Comparison of ENCODE assay signal across 13 mouse cellular contexts in genomic region chr11:118049641-118050040, GRCm38 (mm10).
DNase-seq lines count a peak whose midpoint lies in the region; ATAC-seq and TF ChIP-seq lines count a peak whose summit lies in the region.
"Had no signal": no experiment of that assay in that cellular context is flagged by ENCODE, and none has a peak within 500 bp of the region (broad histone marks: within the 10 kb centered on the region; RNA-seq: fewer than 3 reads in every experiment).

No protein-coding gene starts in this region.

- 33% methylated on average over 8 of the region's 8 CpGs for WGBS in liver, embryonic 12.5 days (ENCODE audit: insufficient replicate concordance)
- 26% methylated on average over 8 of the region's 8 CpGs for WGBS in embryonic facial prominence, embryonic 11.5 days

- no peak overlapping the region for H3K9ac ChIP-seq in liver, embryonic 12.5 days
- H3K9ac ChIP-seq in embryonic facial prominence, embryonic 11.5 days (replicated peaks; ENCODE audit: low read length), result no peak overlapping the region
- H3K9ac ChIP-seq: forebrain, embryonic 13.5 days; heart, embryonic 15.5 days; neural tube, embryonic 12.5 days had no signal

- ATAC-seq in liver, embryonic 12.5 days, result no peak
- no peak for ATAC-seq in embryonic facial prominence, embryonic 11.5 days (replicated peaks; ENCODE audit: insufficient number of reproducible peaks, low FRiP score, low TSS enrichment, low read depth)
- ATAC-seq: forebrain, embryonic 13.5 days had no signal

- H3K27me3 ChIP-seq in liver, embryonic 12.5 days (replicated peaks), result no peaks in the 10 kb centered on the region
- no peaks in the 10 kb centered on the region for H3K27me3 ChIP-seq in embryonic facial prominence, embryonic 11.5 days (ENCODE audit: control insufficient read depth, insufficient read depth, low read length)
- H3K27me3 ChIP-seq: forebrain, embryonic 13.5 days; heart, embryonic 15.5 days; neural tube, embryonic 12.5 days had no signal

- H3K4me3 ChIP-seq in liver, embryonic 12.5 days, result no peak overlapping the region
- no peak overlapping the region for H3K4me3 ChIP-seq in embryonic facial prominence, embryonic 11.5 days (ENCODE audit: low read depth, low read length)
- no peak overlapping the region for H3K4me3 ChIP-seq in layer of hippocampus, adult 2 months
- H3K4me3 ChIP-seq: forebrain, embryonic 13.5 days; heart, embryonic 15.5 days; megakaryocyte, embryonic 14.5 days; neural tube, embryonic 12.5 days had no signal

- no peaks in the 10 kb centered on the region for H3K9me3 ChIP-seq in liver, embryonic 12.5 days (replicated peaks)
- no peaks in the 10 kb centered on the region for H3K9me3 ChIP-seq in embryonic facial prominence, embryonic 11.5 days (replicated peaks; ENCODE audit: control insufficient read depth, low read length)
- H3K9me3 ChIP-seq: forebrain, embryonic 13.5 days; heart, embryonic 15.5 days; megakaryocyte, embryonic 14.5 days; neural tube, embryonic 12.5 days had no signal

- H3K27ac ChIP-seq in liver, embryonic 12.5 days, result no peak overlapping the region
- H3K27ac ChIP-seq in embryonic facial prominence, embryonic 11.5 days (replicated peaks; ENCODE audit: low read depth, low read length), result no peak overlapping the region
- no peak overlapping the region for H3K27ac ChIP-seq in layer of hippocampus, adult 2 months
- H3K27ac ChIP-seq: forebrain, embryonic 13.5 days; heart, embryonic 15.5 days; neural tube, embryonic 12.5 days had no signal

- TF ChIP-seq CTCF in layer of hippocampus, adult 2 months (conservative IDR thresholded peaks at IDR 0.05), result no peak

- H3K36me3 ChIP-seq in liver, embryonic 12.5 days, result no peaks in the 10 kb centered on the region
- H3K36me3 ChIP-seq in embryonic facial prominence, embryonic 11.5 days (replicated peaks; ENCODE audit: control insufficient read depth, insufficient read depth, low read depth, low read length), result no peaks in the 10 kb centered on the region
- H3K36me3 ChIP-seq: heart, embryonic 15.5 days; neural tube, embryonic 12.5 days had no signal

- no peak overlapping the region for H3K4me2 ChIP-seq in liver, embryonic 12.5 days
- H3K4me2 ChIP-seq in embryonic facial prominence, embryonic 11.5 days (ENCODE audit: low read depth, low read length), result no peak overlapping the region
- H3K4me2 ChIP-seq: forebrain, embryonic 13.5 days; heart, embryonic 15.5 days; neural tube, embryonic 12.5 days had no signal

- DNase-seq in embryo, embryonic 10 days (ENCODE audit: low spot score), result peak; percentile 44
- DNase-seq in embryo, embryonic 10.5 days (ENCODE audit: low spot score), result no peak
- DNase-seq in liver (peak; percentile 22), ES-CJ7 (ENCODE audit: low read depth, low spot score) (peak; percentile 68)
- peak; percentile 14 for DNase-seq in embryonic facial prominence, embryonic 11.5 days (ENCODE audit: low spot score)
- no peak for DNase-seq in layer of hippocampus, adult 2 months (ENCODE audit: low spot score in 2 of 2)
- DNase-seq in layer of hippocampus, adult 9-11 months, result no peak
- DNase-seq: right cerebral cortex, postnatal 14 days had no signal

- H3K4me1 ChIP-seq in liver, embryonic 12.5 days, result no peaks in the 10 kb centered on the region
- H3K4me1 ChIP-seq in embryonic facial prominence, embryonic 11.5 days (ENCODE audit: control insufficient read depth, insufficient read depth, low read length), result no peaks in the 10 kb centered on the region
- H3K4me1 ChIP-seq: forebrain, embryonic 13.5 days; neural tube, embryonic 12.5 days had no signal

Comparison
In these comparisons a context has a peak if more than half of its experiments do, and no peak if none do; other contexts are left out.
1. DNase-seq: peak in embryo, embryonic 10 days (single experiment), liver (single experiment), ES-CJ7 (single experiment) and embryonic facial prominence, embryonic 11.5 days (single experiment); none in embryo, embryonic 10.5 days (single experiment), layer of hippocampus, adult 2 months (0 of 2) and layer of hippocampus, adult 9-11 months (single experiment).